ENCODE assay signal across 8 mouse cellular contexts in the genomic region with DNA sequence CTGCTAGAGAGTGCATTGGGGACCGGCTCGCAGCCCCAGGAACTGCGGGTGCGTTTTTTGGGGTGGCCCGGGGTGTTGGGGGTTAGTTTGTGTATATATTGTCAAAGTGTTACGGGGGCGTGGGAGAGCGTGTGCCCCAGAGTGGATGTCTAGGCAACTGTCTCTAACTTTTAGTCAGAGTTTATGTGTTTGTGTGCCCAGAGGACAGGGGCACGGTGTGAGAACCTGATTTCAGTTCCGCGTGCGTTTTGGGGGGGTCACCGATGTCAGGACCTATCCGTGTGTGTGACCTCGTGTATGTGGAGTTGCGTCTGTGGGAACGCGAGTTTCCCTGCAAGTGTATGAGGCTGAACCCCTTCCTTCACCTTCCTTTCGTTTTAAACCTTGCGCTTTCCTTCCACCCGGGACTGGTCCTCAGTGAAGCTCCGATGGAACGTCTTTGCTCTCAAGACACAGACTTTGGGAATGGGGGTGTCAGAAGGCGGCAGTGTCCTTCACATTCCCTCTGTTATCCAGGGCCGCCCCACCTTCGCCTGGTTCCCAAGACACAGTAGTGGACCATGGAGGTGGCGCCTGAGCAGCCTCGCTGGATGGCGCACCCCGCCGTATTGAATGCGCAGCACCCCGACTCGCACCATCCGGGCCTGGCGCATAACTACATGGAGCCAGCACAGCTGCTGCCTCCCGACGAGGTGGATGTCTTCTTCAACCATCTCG. TPM values are rescaled to one million over a fixed set of nuclear protein-coding genes. Genes with fewer than 3 reads are reported as not detected.
DNase-seq lines count a peak whose midpoint lies in the region; ATAC-seq and TF ChIP-seq lines count a peak whose summit lies in the region.

No protein-coding gene starts in this region.

- DNase-seq in gastrocnemius, adult 2 months, result no peak
- DNase-seq in gastrocnemius, adult 8-10 months (ENCODE audit: low spot score in 2 of 2), result no peak
- peak; percentile 54 for DNase-seq in ZHBTc4 (ENCODE audit: low read depth, low spot score)
- DNase-seq in heart, postnatal 25 days (ENCODE audit: low spot score), result peak; percentile 4
- DNase-seq in urinary bladder, postnatal 25 days (ENCODE audit: low spot score), result no peak
- no peak for DNase-seq in gastrocnemius, postnatal 36 days

- H3K27me3 ChIP-seq in liver, embryonic 16.5 days (ENCODE audit: control insufficient read depth, insufficient read depth, low read depth, low read length), result peaks cover 95% of the 10 kb centered on the region
- peaks cover 98% of the 10 kb centered on the region for H3K27me3 ChIP-seq in stomach, embryonic 16.5 days (ENCODE audit: control insufficient read depth, insufficient read depth, low read length)

- intact Hi-C loops in gastrocnemius, adult 2 months (cut with DNase I), result no loop called here
- intact Hi-C loops in heart, postnatal 25 days (cut with DNase I), result no loop called here
- intact Hi-C loops in gastrocnemius, postnatal 36 days (cut with DNase I), result no loop called here

- no peaks in the 10 kb centered on the region for H3K36me3 ChIP-seq in liver, embryonic 16.5 days (ENCODE audit: control insufficient read depth, insufficient read depth)
- H3K36me3 ChIP-seq in stomach, embryonic 16.5 days (ENCODE audit: control insufficient read depth, insufficient read depth, low read length), result no peaks in the 10 kb centered on the region

- no peaks in the 10 kb centered on the region for H3K9me3 ChIP-seq in liver, embryonic 16.5 days (replicated peaks; ENCODE audit: control insufficient read depth, low read length)
- no peaks in the 10 kb centered on the region for H3K9me3 ChIP-seq in stomach, embryonic 16.5 days (replicated peaks; ENCODE audit: control insufficient read depth, low read length)

- peaks cover 44% of the 10 kb centered on the region for H3K4me1 ChIP-seq in liver, embryonic 16.5 days (ENCODE audit: control insufficient read depth, low read depth, low read length)
- H3K4me1 ChIP-seq in stomach, embryonic 16.5 days (ENCODE audit: control insufficient read depth, insufficient read depth, low read length), result peaks cover 27% of the 10 kb centered on the region

- peak overlapping the region; percentile 79 for H3K4me3 ChIP-seq in gastrocnemius, adult 2 months
- H3K4me3 ChIP-seq in liver, embryonic 16.5 days (ENCODE audit: low read depth, low read length), result peak overlapping the region; percentile 53
- peak overlapping the region; percentile 51 for H3K4me3 ChIP-seq in stomach, embryonic 16.5 days (replicated peaks; ENCODE audit: low read length)

- H3K9ac ChIP-seq in liver, embryonic 16.5 days (ENCODE audit: low read depth, low read length), result no peak overlapping the region
- peak overlapping the region; percentile 60 for H3K9ac ChIP-seq in stomach, embryonic 16.5 days (ENCODE audit: low read length)

- TF ChIP-seq CTCF in gastrocnemius, adult 2 months (IDR thresholded peaks at IDR 0.05), result no peak

- WGBS in liver, embryonic 16.5 days (ENCODE audit: insufficient replicate concordance), result under 1% methylated on average over 39 of the region's 39 CpGs
- WGBS in stomach, embryonic 16.5 days, result 1% methylated on average over 39 of the region's 39 CpGs

- ATAC-seq in liver, embryonic 16.5 days (ENCODE audit: low read depth), result no peak
- no peak for ATAC-seq in stomach, embryonic 16.5 days (ENCODE audit: insufficient read depth, low FRiP score)

- peak overlapping the region; percentile 87 for H3K27ac ChIP-seq in gastrocnemius, adult 2 months
- H3K27ac ChIP-seq in liver, embryonic 16.5 days (ENCODE audit: low read length), result no peak overlapping the region
- H3K27ac ChIP-seq in stomach, embryonic 16.5 days (ENCODE audit: low read length), result no peak overlapping the region

- H3K4me2 ChIP-seq in liver, embryonic 16.5 days (ENCODE audit: low read depth, low read length), result peak overlapping the region; percentile 69
- H3K4me2 ChIP-seq in stomach, embryonic 16.5 days (ENCODE audit: low read depth, low read length), result peak overlapping the region; percentile 70

RNA-seq across cellular contexts. Expression of gene Gata2, which starts 5.5 kb away (rescaled TPM):
- total RNA-seq in gastrocnemius, adult 2 months (2021), result 1 to 10 TPM; 4.4 to 9.9 TPM
- 1 to 10 TPM; 3.0 to 6.0 (median 4.1) TPM for total RNA-seq in gastrocnemius, adult 8-10 months (2022)
- total RNA-seq in heart, postnatal 25 days (2021), result 10 to 100 TPM; 17.0 to 19.8 TPM
- 3.0 and 3.7 TPM in 2 replicates for polyA plus RNA-seq in liver, embryonic 16.5 days (2015; fragmentation: Nextera tagmentation; extraction: Ambion mirVana)
- 5.5 TPM in 2 replicates for polyA plus RNA-seq in stomach, embryonic 16.5 days (2015; fragmentation: Nextera tagmentation; extraction: Ambion mirVana)
- total RNA-seq in gastrocnemius, postnatal 36 days (2021), result 1 to 10 TPM; 4.2 to 4.3 TPM

RNA-seq across cellular contexts. Expression of gene Dnajb8, which starts 22.9 kb away (rescaled TPM):
- not detected for total RNA-seq in gastrocnemius, adult 2 months (2021)
- not detected for total RNA-seq in gastrocnemius, adult 8-10 months (2022)
- total RNA-seq in heart, postnatal 25 days (2021), result not detected
- polyA plus RNA-seq in liver, embryonic 16.5 days (2015; fragmentation: Nextera tagmentation; extraction: Ambion mirVana), result not detected in 2 replicates
- not detected in 2 replicates for polyA plus RNA-seq in stomach, embryonic 16.5 days (2015; fragmentation: Nextera tagmentation; extraction: Ambion mirVana)
- total RNA-seq in gastrocnemius, postnatal 36 days (2021), result not detected

Comparison
In these comparisons a context has a peak if more than half of its experiments do, and no peak if none do; other contexts are left out.
1. DNase-seq: peak in ZHBTc4 (single experiment) and heart, postnatal 25 days (single experiment); none in gastrocnemius, adult 2 months (single experiment), gastrocnemius, adult 8-10 months (0 of 2), urinary bladder, postnatal 25 days (single experiment) and gastrocnemius, postnatal 36 days (0 of 2).
2. Peak in every context shown above with its lines, with median percentiles within 50 percentile points of each other: H3K4me3 ChIP-seq.